Mouse (Mus musculus) MEL (cell line): ENCODE data around the gene Slc1a5. TPM values are rescaled to one million over a fixed set of nuclear protein-coding genes. Genes with fewer than 3 reads are reported as not detected.

Source experiments
- DNase-seq: peaks from one replicate; pipeline ENCODE4 v3.0.0; 2011; ENCODE audit warnings: low read depth, low spot score
- H3K27ac ChIP-seq: 2 replicates; pipeline ENCODE4 v1.5.1; 2012; ENCODE audit warnings: low read depth, mild to moderate bottlenecking, control low read depth, low read length, moderate library complexity; ENCODE audit not compliant: control insufficient read depth
- H3K27me3 ChIP-seq, 2 experiments: fragments of 150-350 bp in 1 of 2; sonication (generic) in 1 of 2; 2 replicates each; pipeline ENCODE4 v1.6.1; 2012; ENCODE audit warnings: low read length in 2 of 2, mild to moderate bottlenecking in 2 of 2, improper control_type of control experiment in 1 of 2, moderate library complexity in 1 of 2; ENCODE audit not compliant: insufficient read depth in 2 of 2, control insufficient read depth in 1 of 2
- H3K36me3 ChIP-seq, 2 experiments: 2 replicates each; pipeline ENCODE4 v1.6.1; 2012 to 2014; ENCODE audit warnings: low read length in 2 of 2, improper control_type of control experiment in 1 of 2, inconsistent platforms in 1 of 2, mild to moderate bottlenecking in 1 of 2; ENCODE audit not compliant: insufficient read depth in 2 of 2, control insufficient read depth in 1 of 2
- H3K4me1 ChIP-seq, 2 experiments: fragments of 150-350 bp in 1 of 2; sonication (generic) in 1 of 2; 2 replicates each; pipeline ENCODE4 v1.6.1; 2012; ENCODE audit warnings: low read length in 2 of 2, improper control_type of control experiment in 1 of 2, mild to moderate bottlenecking in 1 of 2; ENCODE audit not compliant: insufficient read depth in 2 of 2, control insufficient read depth in 1 of 2
- H3K4me3 ChIP-seq, 2 experiments: fragments of 150-350 bp in 1 of 2; sonication (generic) in 1 of 2; 2 replicates each; pipeline ENCODE4 v1.5.1; 2012; ENCODE audit warnings: low read depth in 2 of 2, low read length in 2 of 2, mild to moderate bottlenecking in 2 of 2, moderate library complexity in 2 of 2, control low read depth in 1 of 2, improper control_type of control experiment in 1 of 2; ENCODE audit not compliant: control insufficient read depth in 1 of 2, insufficient read depth in 1 of 2
- H3K79me2 ChIP-seq: 2 replicates; pipeline ENCODE4 v1.6.1; 2012; ENCODE audit warnings: mild to moderate bottlenecking, low read length, moderate library complexity; ENCODE audit not compliant: control insufficient read depth, poor library complexity, insufficient read depth
- H3K9ac ChIP-seq: 2 replicates; pipeline ENCODE4 v1.6.1; 2012; ENCODE audit warnings: low read depth, mild to moderate bottlenecking, control low read depth, low read length, moderate library complexity; ENCODE audit not compliant: control insufficient read depth, poor library complexity, severe bottlenecking
- H3K9me3 ChIP-seq: fragments of 150-350 bp; sonication (generic); replicated peaks from 2 replicates; pipeline ENCODE4 v1.6.1; 2012; ENCODE audit warnings: mild to moderate bottlenecking, low read length, improper control_type of control experiment, moderate library complexity; ENCODE audit not compliant: insufficient read depth
- ETS1 ChIP-seq: IDR thresholded peaks from 2 replicates; pipeline ENCODE4 v1.6.1; 2012; ENCODE audit warnings: low read depth, mild to moderate bottlenecking, inconsistent platforms, low read length, improper control_type of control experiment, moderate library complexity
- GABPA ChIP-seq: IDR thresholded peaks from 2 replicates; pipeline ENCODE4 v1.6.1; 2012; ENCODE audit warnings: low read depth, mild to moderate bottlenecking, inconsistent platforms, low read length, improper control_type of control experiment, moderate library complexity
- MAX ChIP-seq: IDR thresholded peaks from 2 replicates; pipeline ENCODE4 v1.6.1; 2011; ENCODE audit warnings: low read length, improper control_type of control experiment
- NELFE ChIP-seq: IDR thresholded peaks from 2 replicates; pipeline ENCODE4 v1.6.1; 2011; ENCODE audit warnings: low read depth, low read length, improper control_type of control experiment
- NRF1 ChIP-seq: IDR thresholded peaks from 2 replicates; pipeline ENCODE4 v1.6.1; 2014; ENCODE audit warnings: low read depth, mild to moderate bottlenecking, inconsistent platforms, low read length, improper control_type of control experiment, moderate library complexity; ENCODE audit not compliant: poor library complexity, insufficient read depth, severe bottlenecking
- POLR2AphosphoS5 ChIP-seq: IDR thresholded peaks from 2 replicates; pipeline ENCODE4 v1.6.1; 2012; ENCODE audit warnings: low read depth, borderline replicate concordance, mild to moderate bottlenecking, inconsistent platforms, low read length, moderate library complexity, mixed read lengths
- RAD21 ChIP-seq: IDR thresholded peaks from 2 replicates; pipeline ENCODE4 v1.6.1; 2011; ENCODE audit warnings: mild to moderate bottlenecking, low read depth, low read length, improper control_type of control experiment
- SIN3A ChIP-seq: IDR thresholded peaks from 2 replicates; pipeline ENCODE4 v1.6.1; 2012; ENCODE audit warnings: low read length, improper control_type of control experiment, inconsistent platforms
- ZNF384 ChIP-seq: IDR thresholded peaks from 2 replicates; pipeline ENCODE4 v1.6.1; 2012; ENCODE audit warnings: low read depth, mild to moderate bottlenecking, inconsistent platforms, low read length, improper control_type of control experiment
- polyA plus RNA-seq, 2 experiments: library from polyadenylated mRNA; stranded (reverse) in 1 of 2; unstranded in 1 of 2; fragments of >175 nt in 1 of 2; fragments of >200 nt in 1 of 2; gene quantifications; 2 replicates each; pipeline versions ENCODE4 v1.2.1 to v1.2.4; 2012; ENCODE audit warnings: low replicate concordance in 2 of 2, low read depth in 1 of 2; ENCODE audit not compliant: insufficient read length in 2 of 2, insufficient read depth in 1 of 2, missing spikeins in 1 of 2
- total RNA-seq: library from RNA; depleted of rRNA; stranded (reverse); fragments of 300-350 nt; gene quantifications from 2 replicates; pipeline ENCODE4 v1.2.3, GENCODE M21; 2012

Gene Slc1a5
- total and polyA plus RNA-seq, 3 experiments: 72.0 to 180 TPM; not detected in 1

GRCm38 (mm10) chr7:16842645-16843063 lies 61.5 kb downstream of the Slc1a5 start, which contains the start of gene Prkd2 (continued):
- TF ChIP-seq ETS1 (peak; percentile 5; the same call in 1 of the 2 replicates), GABPA (no peak)

DNA sequence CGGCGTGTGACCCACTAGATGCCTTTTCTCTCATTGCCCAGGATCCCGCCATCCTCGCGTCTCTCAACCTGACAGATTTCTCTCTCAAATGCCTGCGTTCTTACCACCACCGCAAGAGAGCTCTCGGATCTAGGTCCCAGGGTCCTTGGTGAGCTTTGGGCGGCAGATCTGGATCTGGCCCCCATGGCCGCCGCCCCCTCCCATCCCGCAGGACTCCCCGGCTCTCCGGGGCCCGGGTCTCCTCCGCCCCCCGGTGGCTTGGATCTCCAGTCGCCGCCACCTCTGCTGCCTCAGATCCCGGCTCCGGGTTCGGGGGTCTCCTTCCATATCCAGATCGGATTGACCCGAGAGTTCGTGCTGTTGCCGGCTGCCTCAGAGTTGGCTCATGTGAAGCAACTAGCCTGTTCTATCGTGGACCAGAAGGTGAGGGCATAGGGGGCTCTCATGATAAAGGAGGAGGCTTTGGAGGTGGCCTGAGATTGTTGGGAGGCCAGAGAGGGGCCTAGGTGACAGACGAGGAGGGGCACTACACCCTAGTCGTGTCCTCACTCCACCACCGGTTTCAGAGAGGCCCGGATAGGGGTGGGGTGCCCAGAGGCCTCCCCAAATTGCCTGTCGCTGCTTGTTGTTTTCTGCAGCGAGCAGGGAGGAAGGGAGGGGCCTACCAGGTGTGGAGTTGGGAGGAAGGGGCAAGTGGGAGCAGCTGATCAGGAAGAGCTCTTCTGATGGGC lies 62.5 kb downstream of the Slc1a5 start:
- Histone ChIP-seq H3K4me3 (peak overlapping the region; percentile 72 to 100), H3K27me3 (no peaks in the 10 kb centered on the region), H3K9me3 (no peaks in the 10 kb centered on the region), H3K36me3 (0 out of 4 replicates have a peak, but pooled peaks cover 0 to 2% of the 10 kb centered on the region in 2 experiments), H3K4me1 (peaks cover 0 to 5% of the 10 kb centered on the region in 2 experiments; a peak in 3 of 4 replicates), H3K79me2 (peaks cover 5% of the 10 kb centered on the region; the same call in 1 of the 2 replicates), H3K27ac (peak overlapping the region; percentile 48), H3K9ac (peak overlapping the region; percentile 81)
- TF ChIP-seq POLR2AphosphoS5: no peak
- TF ChIP-seq RAD21: no peak
- TF ChIP-seq ETS1: 0 out of 2 replicates have a peak, but pooled peaks have one; percentile 8
- 0 out of 2 replicates have a peak, but pooled peaks have one; percentile 0 for TF ChIP-seq SIN3A
- TF ChIP-seq MAX: no peak
- peak; percentile 49 for DNase-seq

- peaks cover 0 to 5% of the 10 kb centered on the region in 2 experiments; a peak in 3 of 4 replicates for H3K4me1 ChIP-seq
- no peaks in the 10 kb centered on the region for H3K27me3 ChIP-seq
- H3K27ac ChIP-seq: no peak overlapping the region; the same call in 1 of the 2 replicates
- TF ChIP-seq NRF1: no peak
- peak; percentile 25; the same call in 1 of the 2 replicates for TF ChIP-seq NELFE
- peak; percentile 45; the same call in 1 of the 2 replicates for TF ChIP-seq ZNF384
- DNase-seq: peak; percentile 32
- 0 out of 4 replicates have a peak, but pooled peaks cover 0 to 2% of the 10 kb centered on the region in 2 experiments for H3K36me3 ChIP-seq
- peaks cover 5% of the 10 kb centered on the region; the same call in 1 of the 2 replicates for H3K79me2 ChIP-seq
- no peaks in the 10 kb centered on the region for H3K9me3 ChIP-seq
- peak overlapping the region; percentile 72 to 100 for H3K4me3 ChIP-seq
- H3K9ac ChIP-seq: peak overlapping the region; percentile 81
Observed at GRCm38 (mm10) chr7:16844696-16845071, 63.5 kb downstream of the Slc1a5 start.
